Mouse (Mus musculus) neural tube, embryonic 15.5 days (tissue): ENCODE measurements at regions not wholly inside any gene's neighbourhood (a gene's known extent, or its start where the extent isn't known, plus 50 kb on each side); places are given as distances from the start of the nearest gene placed in this dataset.

Experiments
- ATAC-seq: fragments of 200-750 bp; cut with Nextera tagmentation; 2 replicates; pipeline ENCODE4 v1.8.0; 2017; ENCODE audit warnings: mild to moderate bottlenecking, moderate TSS enrichment, moderate library complexity; ENCODE audit not compliant: low FRiP score
- H3K27ac ChIP-seq: fragments of 300-500 bp; sonication (generic); replicated peaks from 2 replicates; pipeline ENCODE4 v1.5.1; 2015; ENCODE audit warnings: mild to moderate bottlenecking, inconsistent platforms
- H3K27me3 ChIP-seq: fragments of 300-500 bp; sonication (generic); replicated peaks from 2 replicates; pipeline ENCODE4 v1.6.1; 2015; ENCODE audit warnings: inconsistent platforms
- H3K36me3 ChIP-seq: fragments of 300-500 bp; sonication (generic); 2 replicates; pipeline ENCODE4 v1.6.1; 2015; ENCODE audit warnings: inconsistent platforms
- H3K4me1 ChIP-seq: fragments of 300-500 bp; sonication (generic); 2 replicates; pipeline ENCODE4 v1.6.1; 2015; ENCODE audit warnings: inconsistent platforms
- H3K4me2 ChIP-seq: fragments of 300-500 bp; sonication (generic); 2 replicates; pipeline ENCODE4 v1.6.1; 2015; ENCODE audit warnings: inconsistent platforms, mild to moderate bottlenecking, moderate library complexity
- H3K4me3 ChIP-seq: fragments of 300-500 bp; sonication (generic); replicated peaks from 2 replicates; pipeline ENCODE4 v1.5.1; 2015; ENCODE audit warnings: mild to moderate bottlenecking, inconsistent platforms
- H3K9ac ChIP-seq: fragments of 300-500 bp; sonication (generic); replicated peaks from 2 replicates; pipeline ENCODE4 v1.6.1; 2015; ENCODE audit warnings: mild to moderate bottlenecking, inconsistent platforms
- H3K9me3 ChIP-seq: fragments of 300-500 bp; sonication (generic); replicated peaks from 2 replicates; pipeline ENCODE4 v1.6.1; 2016; ENCODE audit warnings: inconsistent platforms
- WGBS: fragments of 180-500 bp; shearing (Covaris S2); methylation state at CpG from one replicate; pipeline ENCODE4 v1.1.7; 2015; ENCODE audit warnings: mixed read lengths; 5-methylcytosine and 5-hydroxymethylcytosine counted together

- ATAC-seq = no peak
- no peak overlapping the region for H3K27ac ChIP-seq
- H3K4me2 ChIP-seq = no peak overlapping the region
- 68% methylated on average over 1 of the region's 1 CpGs for WGBS
- H3K27me3 ChIP-seq = no peaks in the 10 kb centered on the region
- H3K9me3 ChIP-seq = no peaks in the 10 kb centered on the region
- H3K4me1 ChIP-seq = no peaks in the 10 kb centered on the region
- H3K36me3 ChIP-seq = no peaks in the 10 kb centered on the region
- H3K4me3 ChIP-seq = no peak overlapping the region
- no peak overlapping the region for H3K9ac ChIP-seq
Measured at GRCm38 (mm10) chr6:11647651-11648050, 259.6 kb downstream of the Ndufa4 start.

GRCm38 (mm10) chr6:11613331-11613730 is 294.0 kb downstream of the Ndufa4 start:
- Histone ChIP-seq H3K27ac (no peak overlapping the region), H3K4me1 (no peaks in the 10 kb centered on the region), H3K4me3 (no peak overlapping the region), H3K36me3 (no peaks in the 10 kb centered on the region), H3K4me2 (no peak overlapping the region), H3K9me3 (no peaks in the 10 kb centered on the region), H3K9ac (no peak overlapping the region), H3K27me3 (no peaks in the 10 kb centered on the region)
- ATAC-seq = no peak
- WGBS = 74% methylated on average over 4 of the region's 4 CpGs

GRCm38 (mm10) chr6:11608214-11608613 is 299.1 kb downstream of the Ndufa4 start:
- H3K4me2 ChIP-seq = no peak overlapping the region
- H3K4me1 ChIP-seq = no peaks in the 10 kb centered on the region
- no peak for ATAC-seq
- no peak overlapping the region for H3K27ac ChIP-seq
- H3K36me3 ChIP-seq = no peaks in the 10 kb centered on the region
- H3K4me3 ChIP-seq = no peak overlapping the region
- no peaks in the 10 kb centered on the region for H3K27me3 ChIP-seq
- H3K9ac ChIP-seq = no peak overlapping the region
- H3K9me3 ChIP-seq = no peaks in the 10 kb centered on the region

- Histone ChIP-seq H3K9ac (no peak overlapping the region), H3K4me3 (no peak overlapping the region), H3K4me1 (no peaks in the 10 kb centered on the region), H3K36me3 (no peaks in the 10 kb centered on the region), H3K27me3 (no peaks in the 10 kb centered on the region), H3K27ac (no peak overlapping the region), H3K4me2 (no peak overlapping the region), H3K9me3 (no peaks in the 10 kb centered on the region)
- WGBS = 58% methylated on average over 2 of the region's 2 CpGs
- no peak for ATAC-seq
Measured at GRCm38 (mm10) chr6:11607696-11608095, 299.6 kb downstream of the Ndufa4 start.

- Histone ChIP-seq H3K4me2 (no peak overlapping the region), H3K9me3 (no peaks in the 10 kb centered on the region), H3K4me3 (no peak overlapping the region), H3K9ac (no peak overlapping the region), H3K36me3 (no peaks in the 10 kb centered on the region), H3K4me1 (no peaks in the 10 kb centered on the region), H3K27ac (no peak overlapping the region), H3K27me3 (no peaks in the 10 kb centered on the region)
- no peak for ATAC-seq
- 54% methylated on average over 3 of the region's 3 CpGs for WGBS
Measured at GRCm38 (mm10) chr6:11606055-11606454, 301.2 kb downstream of the Ndufa4 start.

GRCm38 (mm10) chr6:11605526-11605925 is 301.8 kb downstream of the Ndufa4 start:
- no peak for ATAC-seq
- no peak overlapping the region for H3K27ac ChIP-seq
- H3K36me3 ChIP-seq = no peaks in the 10 kb centered on the region
- no peak overlapping the region for H3K4me2 ChIP-seq
- no peak overlapping the region for H3K4me3 ChIP-seq
- WGBS = 61% methylated on average over 4 of the region's 4 CpGs
- no peaks in the 10 kb centered on the region for H3K27me3 ChIP-seq
- H3K4me1 ChIP-seq = no peaks in the 10 kb centered on the region
- no peaks in the 10 kb centered on the region for H3K9me3 ChIP-seq
- no peak overlapping the region for H3K9ac ChIP-seq

GRCm38 (mm10) chr6:11594936-11595335 is 312.4 kb downstream of the Ndufa4 start:
- Histone ChIP-seq H3K4me2 (no peak overlapping the region), H3K27me3 (no peaks in the 10 kb centered on the region), H3K4me1 (peaks cover 9% of the 10 kb centered on the region), H3K27ac (no peak overlapping the region), H3K9me3 (no peaks in the 10 kb centered on the region), H3K36me3 (no peaks in the 10 kb centered on the region), H3K9ac (no peak overlapping the region), H3K4me3 (no peak overlapping the region)
- ATAC-seq = no peak
- 47% methylated on average over 2 of the region's 2 CpGs for WGBS

GRCm38 (mm10) chr6:11593583-11594271 is 313.6 kb downstream of the Ndufa4 start:
- 29% methylated on average over 14 of the region's 14 CpGs for WGBS
- no peaks in the 10 kb centered on the region for H3K9me3 ChIP-seq
- H3K9ac ChIP-seq = no peak overlapping the region
- no peaks in the 10 kb centered on the region for H3K27me3 ChIP-seq
- peaks cover 9% of the 10 kb centered on the region for H3K4me1 ChIP-seq
- peak overlapping the region; percentile 40 for H3K4me2 ChIP-seq
- peak; percentile 89 for ATAC-seq
- H3K4me3 ChIP-seq = no peak overlapping the region
- no peaks in the 10 kb centered on the region for H3K36me3 ChIP-seq
- peak overlapping the region; percentile 60 for H3K27ac ChIP-seq

GRCm38 (mm10) chr6:11576091-11576490 is 331.2 kb downstream of the Ndufa4 start:
- H3K4me1 ChIP-seq = no peaks in the 10 kb centered on the region
- H3K9ac ChIP-seq = no peak overlapping the region
- H3K27me3 ChIP-seq = no peaks in the 10 kb centered on the region
- H3K27ac ChIP-seq = no peak overlapping the region
- H3K4me2 ChIP-seq = no peak overlapping the region
- WGBS = 76% methylated on average over 5 of the region's 5 CpGs
- no peak for ATAC-seq
- H3K4me3 ChIP-seq = no peak overlapping the region
- no peaks in the 10 kb centered on the region for H3K9me3 ChIP-seq
- no peaks in the 10 kb centered on the region for H3K36me3 ChIP-seq

GRCm38 (mm10) chr6:11565246-11565645 is 342.1 kb downstream of the Ndufa4 start:
- no peaks in the 10 kb centered on the region for H3K27me3 ChIP-seq
- no peak for ATAC-seq
- H3K27ac ChIP-seq = no peak overlapping the region
- H3K36me3 ChIP-seq = no peaks in the 10 kb centered on the region
- 94% methylated on average over 2 of the region's 2 CpGs for WGBS
- H3K4me3 ChIP-seq = no peak overlapping the region
- H3K4me2 ChIP-seq = no peak overlapping the region
- H3K4me1 ChIP-seq = no peaks in the 10 kb centered on the region
- no peak overlapping the region for H3K9ac ChIP-seq
- no peaks in the 10 kb centered on the region for H3K9me3 ChIP-seq

- H3K4me1 ChIP-seq = no peaks in the 10 kb centered on the region
- no peak overlapping the region for H3K4me3 ChIP-seq
- H3K9ac ChIP-seq = no peak overlapping the region
- H3K36me3 ChIP-seq = no peaks in the 10 kb centered on the region
- no peaks in the 10 kb centered on the region for H3K27me3 ChIP-seq
- ATAC-seq = no peak
- no peaks in the 10 kb centered on the region for H3K9me3 ChIP-seq
- H3K27ac ChIP-seq = no peak overlapping the region
- H3K4me2 ChIP-seq = no peak overlapping the region
Measured at GRCm38 (mm10) chr6:11550473-11550872, 356.8 kb downstream of the Ndufa4 start.

GRCm38 (mm10) chr6:11547318-11547717 is 360.0 kb downstream of the Ndufa4 start:
- H3K4me1 ChIP-seq = no peaks in the 10 kb centered on the region
- no peak overlapping the region for H3K9ac ChIP-seq
- no peaks in the 10 kb centered on the region for H3K27me3 ChIP-seq
- no peak overlapping the region for H3K27ac ChIP-seq
- H3K4me2 ChIP-seq = no peak overlapping the region
- no peaks in the 10 kb centered on the region for H3K9me3 ChIP-seq
- no peak for ATAC-seq
- H3K4me3 ChIP-seq = no peak overlapping the region
- no peaks in the 10 kb centered on the region for H3K36me3 ChIP-seq
